In the genomic region with DNA sequence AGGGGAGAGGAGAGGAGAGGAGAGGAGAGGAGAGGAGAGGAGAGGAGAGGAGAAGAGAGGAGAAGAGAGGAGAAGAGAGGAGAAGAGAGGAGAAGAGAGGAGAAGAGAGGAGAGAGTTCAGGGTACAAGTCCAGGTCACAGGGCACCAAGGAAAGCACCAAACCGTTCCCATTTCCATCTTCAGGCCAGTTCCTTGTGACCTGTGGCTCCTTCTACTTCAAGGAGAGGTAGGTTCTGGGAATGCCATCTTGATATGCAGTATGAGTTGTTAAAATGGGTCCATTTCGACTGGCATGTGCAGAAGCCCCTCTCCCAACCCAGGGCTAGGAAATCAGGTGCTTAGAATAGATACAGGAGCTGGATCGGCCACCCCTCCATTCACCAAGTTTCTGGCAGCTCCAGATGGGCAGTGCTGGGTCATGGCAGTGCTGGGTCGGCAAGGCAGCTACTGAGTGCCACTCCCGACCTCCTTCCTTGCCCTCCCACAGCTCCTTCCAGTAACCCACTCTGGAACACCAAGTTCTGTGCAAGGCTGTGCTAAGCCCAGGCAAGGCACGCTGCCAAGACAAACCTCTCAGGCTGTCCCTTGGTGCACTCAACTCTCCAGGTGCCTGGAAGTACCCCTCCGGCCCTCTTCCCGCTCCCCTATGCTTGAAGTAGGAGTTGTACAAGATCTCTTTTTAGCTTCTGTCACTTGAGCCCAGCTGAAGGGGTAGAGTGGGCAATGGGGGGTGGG, we compare ENCODE assay signal across 13 mouse cellular contexts. TPM values are rescaled to one million over a fixed set of nuclear protein-coding genes. Genes with fewer than 3 reads are reported as not detected.
DNase-seq lines count a peak whose midpoint lies in the region; ATAC-seq and TF ChIP-seq lines count a peak whose summit lies in the region.
"Had no signal": no experiment of that assay in that cellular context is flagged by ENCODE, and none has a peak within 500 bp of the region (broad histone marks: within the 10 kb centered on the region; RNA-seq: fewer than 3 reads in every experiment).

No protein-coding gene starts in this region.

- DNase-seq in heart, embryonic 10.5 days (ENCODE audit: low spot score) = no peak
- DNase-seq in heart, adult 9 months (ENCODE audit: low spot score in 2 of 2) = no peak
- DNase-seq in limb, embryonic 10.5 days (ENCODE audit: low spot score) = no peak
- no peak for DNase-seq in retina, embryonic 14.5 days (ENCODE audit: low spot score)
- no peak for DNase-seq in cerebellum, adult 8-10 months
- DNase-seq in cerebellum, adult 2 months = no peak
- DNase-seq: cerebellum, adult 9-10 months; layer of hippocampus, postnatal 36 days; thymus, adult 18-20 months had no signal

- peaks cover 38% of the 10 kb centered on the region for H3K27me3 ChIP-seq in heart, embryonic 10.5 days (ENCODE audit: insufficient read depth, poor library complexity, severe bottlenecking)
- no peaks in the 10 kb centered on the region for H3K27me3 ChIP-seq in intestine, embryonic 15.5 days (replicated peaks)
- H3K27me3 ChIP-seq in limb, embryonic 10.5 days (ENCODE audit: low read depth, poor library complexity, severe bottlenecking) = peaks cover 47% of the 10 kb centered on the region
- no peaks in the 10 kb centered on the region for H3K27me3 ChIP-seq in stomach, embryonic 14.5 days (ENCODE audit: control insufficient read depth, insufficient read depth, low read length)
- H3K27me3 ChIP-seq in cerebellum, adult 2 months (ENCODE audit: control insufficient read depth, insufficient read depth, low read length) = no peaks in the 10 kb centered on the region

- H3K4me3 ChIP-seq in heart, embryonic 10.5 days = no peak overlapping the region
- peak overlapping the region; percentile 22 for H3K4me3 ChIP-seq in intestine, embryonic 15.5 days (replicated peaks)
- H3K4me3 ChIP-seq in limb, embryonic 10.5 days = no peak overlapping the region
- no peak overlapping the region for H3K4me3 ChIP-seq in stomach, embryonic 14.5 days (ENCODE audit: low read depth, low read length)
- no peak overlapping the region for H3K4me3 ChIP-seq in cerebellum, adult 2 months (replicated peaks; ENCODE audit: insufficient read depth, low read depth, low read length)
- H3K4me3 ChIP-seq: forebrain, embryonic 12.5 days had no signal

- H3K27ac ChIP-seq in heart, embryonic 10.5 days = 0 out of 2 replicates have a peak overlapping the region, but pooled peaks have one; percentile 29
- 0 out of 2 replicates have a peak overlapping the region, but pooled peaks have one; percentile 32 for H3K27ac ChIP-seq in intestine, embryonic 15.5 days
- 0 out of 2 replicates have a peak overlapping the region, but pooled peaks have one; percentile 0 for H3K27ac ChIP-seq in limb, embryonic 10.5 days
- H3K27ac ChIP-seq in stomach, embryonic 14.5 days (ENCODE audit: low read length) = no peak overlapping the region
- no peak overlapping the region for H3K27ac ChIP-seq in cerebellum, adult 2 months (ENCODE audit: insufficient read depth, low read length)
- H3K27ac ChIP-seq: forebrain, embryonic 12.5 days had no signal

- WGBS in heart, embryonic 10.5 days = 49% methylated on average over 8 of the region's 8 CpGs
- 61% methylated on average over 8 of the region's 8 CpGs for WGBS in intestine, embryonic 15.5 days
- WGBS in limb, embryonic 10.5 days = 69% methylated on average over 8 of the region's 8 CpGs
- WGBS in stomach, embryonic 14.5 days = 53% methylated on average over 8 of the region's 8 CpGs
- WGBS in cerebellum, adult 2 months = 53% methylated on average over 8 of the region's 8 CpGs

- peak overlapping the region; percentile 49 for H3K4me2 ChIP-seq in intestine, embryonic 15.5 days (replicated peaks)
- H3K4me2 ChIP-seq in stomach, embryonic 14.5 days (replicated peaks; ENCODE audit: low read depth, low read length) = peak overlapping the region; percentile 1; the same call in 1 of the 2 replicates
- H3K4me2 ChIP-seq: forebrain, embryonic 12.5 days; midbrain, embryonic 11.5 days had no signal

- no peak for TF ChIP-seq POLR2A in cerebellum, adult 2 months (IDR thresholded peaks at IDR 0.05; ENCODE audit: borderline replicate concordance, insufficient read depth, low read length)

- H3K9me3 ChIP-seq in heart, embryonic 10.5 days = no peaks in the 10 kb centered on the region
- no peaks in the 10 kb centered on the region for H3K9me3 ChIP-seq in intestine, embryonic 15.5 days
- no peaks in the 10 kb centered on the region for H3K9me3 ChIP-seq in limb, embryonic 10.5 days (replicated peaks)
- H3K9me3 ChIP-seq in stomach, embryonic 14.5 days (ENCODE audit: control insufficient read depth, low read depth, low read length) = no peaks in the 10 kb centered on the region
- H3K9me3 ChIP-seq: forebrain, embryonic 12.5 days had no signal

- H3K9ac ChIP-seq in intestine, embryonic 15.5 days = 0 out of 2 replicates have a peak overlapping the region, but pooled peaks have one; percentile 13
- no peak overlapping the region for H3K9ac ChIP-seq in stomach, embryonic 14.5 days (replicated peaks; ENCODE audit: low read depth, low read length)
- H3K9ac ChIP-seq: forebrain, embryonic 12.5 days had no signal

- no peak for ATAC-seq in intestine, embryonic 15.5 days
- no peak for ATAC-seq in stomach, embryonic 14.5 days (ENCODE audit: insufficient number of reproducible peaks, insufficient read depth, low FRiP score, low read depth)

- peaks cover 43% of the 10 kb centered on the region for H3K4me1 ChIP-seq in heart, embryonic 10.5 days
- H3K4me1 ChIP-seq in intestine, embryonic 15.5 days (replicated peaks) = peaks cover 23% of the 10 kb centered on the region
- peaks cover 32% of the 10 kb centered on the region for H3K4me1 ChIP-seq in limb, embryonic 10.5 days
- H3K4me1 ChIP-seq in stomach, embryonic 14.5 days (ENCODE audit: control insufficient read depth, insufficient read depth, low read length) = no peaks in the 10 kb centered on the region
- no peaks in the 10 kb centered on the region for H3K4me1 ChIP-seq in cerebellum, adult 2 months (ENCODE audit: control insufficient read depth, insufficient read depth, low read length)

- TF ChIP-seq CTCF in cerebellum, adult 2 months (IDR thresholded peaks at IDR 0.05; ENCODE audit: borderline replicate concordance, insufficient read depth, low read depth, low read length) = no peak

- H3K36me3 ChIP-seq in heart, embryonic 10.5 days = no peaks in the 10 kb centered on the region
- no peaks in the 10 kb centered on the region for H3K36me3 ChIP-seq in intestine, embryonic 15.5 days
- no peaks in the 10 kb centered on the region for H3K36me3 ChIP-seq in limb, embryonic 10.5 days
- no peaks in the 10 kb centered on the region for H3K36me3 ChIP-seq in stomach, embryonic 14.5 days (ENCODE audit: control insufficient read depth, insufficient read depth, low read length)
- H3K36me3 ChIP-seq: forebrain, embryonic 12.5 days had no signal

RNA-seq across cellular contexts. Expression of a gene that starts 3.6 kb away (rescaled TPM):
- polyA plus RNA-seq in heart, embryonic 10.5 days (2016; fragmentation: Nextera tagmentation; extraction: Ambion mirVana) = 0.90 and 1.5 TPM in 2 replicates
- 84.7 and 86.9 TPM in 2 replicates for polyA plus RNA-seq in intestine, embryonic 15.5 days (2015; fragmentation: Nextera tagmentation; extraction: Ambion mirVana)
- polyA plus RNA-seq in limb, embryonic 10.5 days (2016; fragmentation: Nextera tagmentation; extraction: Ambion mirVana) = 0.58 and 0.71 TPM in 2 replicates
- 46.8 and 48.7 TPM in 2 replicates for polyA plus RNA-seq in stomach, embryonic 14.5 days (2014; fragmentation: Nextera tagmentation; extraction: Ambion mirVana)
- polyA plus RNA-seq in cerebellum, adult 2 months (2012; rRNA removed) = not detected in 2 replicates

RNA-seq across cellular contexts. Expression of a gene that starts 12.3 kb away (rescaled TPM):
- polyA plus RNA-seq in heart, embryonic 10.5 days (2016; fragmentation: Nextera tagmentation; extraction: Ambion mirVana) = 69.3 and 72.6 TPM in 2 replicates
- 81.9 and 92.8 TPM in 2 replicates for polyA plus RNA-seq in intestine, embryonic 15.5 days (2015; fragmentation: Nextera tagmentation; extraction: Ambion mirVana)
- 31.3 and 33.0 TPM in 2 replicates for polyA plus RNA-seq in limb, embryonic 10.5 days (2016; fragmentation: Nextera tagmentation; extraction: Ambion mirVana)
- polyA plus RNA-seq in stomach, embryonic 14.5 days (2014; fragmentation: Nextera tagmentation; extraction: Ambion mirVana) = 25.2 and 26.5 TPM in 2 replicates
- 55.4 and 59.5 TPM in 2 replicates for polyA plus RNA-seq in cerebellum, adult 2 months (2012; rRNA removed)

RNA-seq across cellular contexts. Expression of a gene that starts 15.2 kb away (rescaled TPM):
- polyA plus RNA-seq in heart, embryonic 10.5 days (2016; fragmentation: Nextera tagmentation; extraction: Ambion mirVana) = 68.3 and 84.3 TPM in 2 replicates
- polyA plus RNA-seq in intestine, embryonic 15.5 days (2015; fragmentation: Nextera tagmentation; extraction: Ambion mirVana) = 64.2 and 66.7 TPM in 2 replicates
- 85.3 and 90.0 TPM in 2 replicates for polyA plus RNA-seq in limb, embryonic 10.5 days (2016; fragmentation: Nextera tagmentation; extraction: Ambion mirVana)
- polyA plus RNA-seq in stomach, embryonic 14.5 days (2014; fragmentation: Nextera tagmentation; extraction: Ambion mirVana) = 65.2 and 68.7 TPM in 2 replicates
- 40.7 and 41.2 TPM in 2 replicates for polyA plus RNA-seq in cerebellum, adult 2 months (2012; rRNA removed)

RNA-seq across cellular contexts. Expression of a gene that starts 51.3 kb away (rescaled TPM):
- 20.1 and 21.9 TPM in 2 replicates for polyA plus RNA-seq in heart, embryonic 10.5 days (2016; fragmentation: Nextera tagmentation; extraction: Ambion mirVana)
- polyA plus RNA-seq in intestine, embryonic 15.5 days (2015; fragmentation: Nextera tagmentation; extraction: Ambion mirVana) = 13.3 and 15.1 TPM in 2 replicates
- polyA plus RNA-seq in limb, embryonic 10.5 days (2016; fragmentation: Nextera tagmentation; extraction: Ambion mirVana) = 26.1 and 28.1 TPM in 2 replicates
- 15.7 and 19.1 TPM in 2 replicates for polyA plus RNA-seq in stomach, embryonic 14.5 days (2014; fragmentation: Nextera tagmentation; extraction: Ambion mirVana)
- 15.4 and 18.4 TPM in 2 replicates for polyA plus RNA-seq in cerebellum, adult 2 months (2012; rRNA removed)

Comparison
In these comparisons a context has a peak if more than half of its experiments do, and no peak if none do; other contexts are left out.
1. H3K27ac ChIP-seq: peak in heart, embryonic 10.5 days (single experiment), intestine, embryonic 15.5 days (single experiment) and limb, embryonic 10.5 days (single experiment); none in stomach, embryonic 14.5 days (single experiment) and cerebellum, adult 2 months (single experiment).
2. RNA of a gene that starts 3.6 kb away (polyA plus RNA-seq): 84.7 to 86.9 TPM in intestine, embryonic 15.5 days and 46.8 to 48.7 TPM in stomach, embryonic 14.5 days; 0.90 to 1.5 TPM in heart, embryonic 10.5 days, 0.58 to 0.71 TPM in limb, embryonic 10.5 days and not detected in cerebellum, adult 2 months; every median in the first group is over 10 times any median in the second.